Mouse (Mus musculus) neural tube, embryonic 15.5 days (tissue): ENCODE measurements around the gene Coil. TPM values are rescaled to one million over a fixed set of nuclear protein-coding genes. Genes with fewer than 3 reads are reported as not detected.

ENCODE experiments used
- ATAC-seq: fragments of 200-750 bp; cut with Nextera tagmentation; 2 replicates; pipeline ENCODE4 v1.8.0; 2017; ENCODE audit warnings: mild to moderate bottlenecking, moderate TSS enrichment, moderate library complexity; ENCODE audit not compliant: low FRiP score
- H3K27ac ChIP-seq: fragments of 300-500 bp; sonication (generic); replicated peaks from 2 replicates; pipeline ENCODE4 v1.5.1; 2015; ENCODE audit warnings: mild to moderate bottlenecking, inconsistent platforms
- H3K27me3 ChIP-seq: fragments of 300-500 bp; sonication (generic); replicated peaks from 2 replicates; pipeline ENCODE4 v1.6.1; 2015; ENCODE audit warnings: inconsistent platforms
- H3K36me3 ChIP-seq: fragments of 300-500 bp; sonication (generic); 2 replicates; pipeline ENCODE4 v1.6.1; 2015; ENCODE audit warnings: inconsistent platforms
- H3K4me1 ChIP-seq: fragments of 300-500 bp; sonication (generic); 2 replicates; pipeline ENCODE4 v1.6.1; 2015; ENCODE audit warnings: inconsistent platforms
- H3K4me2 ChIP-seq: fragments of 300-500 bp; sonication (generic); 2 replicates; pipeline ENCODE4 v1.6.1; 2015; ENCODE audit warnings: inconsistent platforms, mild to moderate bottlenecking, moderate library complexity
- H3K4me3 ChIP-seq: fragments of 300-500 bp; sonication (generic); replicated peaks from 2 replicates; pipeline ENCODE4 v1.5.1; 2015; ENCODE audit warnings: mild to moderate bottlenecking, inconsistent platforms
- H3K9ac ChIP-seq: fragments of 300-500 bp; sonication (generic); replicated peaks from 2 replicates; pipeline ENCODE4 v1.6.1; 2015; ENCODE audit warnings: mild to moderate bottlenecking, inconsistent platforms
- H3K9me3 ChIP-seq: fragments of 300-500 bp; sonication (generic); replicated peaks from 2 replicates; pipeline ENCODE4 v1.6.1; 2016; ENCODE audit warnings: inconsistent platforms
- WGBS: fragments of 180-500 bp; shearing (Covaris S2); methylation state at CpG from one replicate; pipeline ENCODE4 v1.1.7; 2015; ENCODE audit warnings: mixed read lengths; 5-methylcytosine and 5-hydroxymethylcytosine counted together
- polyA plus RNA-seq: library from polyadenylated mRNA; unstranded; fragments of >200 nt; fragmentation: Nextera tagmentation; extraction: Ambion mirVana; gene quantifications from 2 replicates; pipeline ENCODE4 v1.2.1, GENCODE M21; 2015

Gene Coil
- polyA plus RNA-seq, 1 experiment from 2014 or later: 28.5 TPM

GRCm38 (mm10) chr11:88949802-88950639 is 20.0 kb upstream of the Coil start:
- no peak for ATAC-seq
- no peak overlapping the region for H3K9ac ChIP-seq
- WGBS: 87% methylated on average over 8 of the region's 8 CpGs

DNA sequence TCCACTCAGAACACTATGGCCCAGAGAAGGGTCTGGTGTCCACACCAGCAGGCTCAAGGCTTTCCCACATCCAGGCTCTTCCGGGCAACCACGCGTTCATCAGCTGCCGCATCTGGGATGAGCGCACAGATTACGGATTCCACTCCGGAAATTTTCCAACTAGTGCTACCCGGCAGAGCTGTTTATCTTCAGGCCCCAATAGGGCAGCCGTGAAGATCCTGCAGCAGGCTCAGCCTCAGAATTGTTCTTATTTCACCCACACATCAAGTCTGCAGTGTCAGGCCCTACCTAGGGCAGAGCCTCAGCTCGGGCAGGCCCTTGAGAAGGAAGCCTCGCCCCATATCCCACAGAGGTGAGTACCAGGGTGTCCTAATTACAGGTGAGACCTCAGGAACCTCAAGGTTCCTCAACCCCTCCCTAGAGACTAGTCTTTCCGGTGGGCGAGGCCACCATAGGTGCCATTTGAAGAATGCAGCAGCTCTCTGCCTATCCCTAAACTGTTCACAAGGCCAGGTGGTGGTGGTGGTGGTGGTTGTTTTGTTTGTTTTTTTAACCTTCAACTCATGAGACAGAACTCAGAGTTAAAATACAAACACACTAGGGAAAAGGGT is 19.3 kb upstream of the Coil start:
- Histone ChIP-seq H3K4me1 (peaks cover 19% of the 10 kb centered on the region), H3K4me3 (no peak overlapping the region), H3K9ac (no peak overlapping the region), H3K36me3 (peaks cover 9% of the 10 kb centered on the region), H3K27ac (no peak overlapping the region), H3K4me2 (no peak overlapping the region), H3K9me3 (no peaks in the 10 kb centered on the region), H3K27me3 (no peaks in the 10 kb centered on the region)
- 92% methylated on average over 13 of the region's 13 CpGs for WGBS
- ATAC-seq: no peak

More at GRCm38 (mm10) chr11:88949802-88950639, 20.0 kb upstream of the Coil start:
- H3K4me3 ChIP-seq: no peak overlapping the region
- no peaks in the 10 kb centered on the region for H3K9me3 ChIP-seq
- peaks cover 13% of the 10 kb centered on the region for H3K4me1 ChIP-seq
- no peaks in the 10 kb centered on the region for H3K27me3 ChIP-seq
- H3K4me2 ChIP-seq: no peak overlapping the region
- H3K36me3 ChIP-seq: peaks cover 13% of the 10 kb centered on the region
- no peak overlapping the region for H3K27ac ChIP-seq

DNA sequence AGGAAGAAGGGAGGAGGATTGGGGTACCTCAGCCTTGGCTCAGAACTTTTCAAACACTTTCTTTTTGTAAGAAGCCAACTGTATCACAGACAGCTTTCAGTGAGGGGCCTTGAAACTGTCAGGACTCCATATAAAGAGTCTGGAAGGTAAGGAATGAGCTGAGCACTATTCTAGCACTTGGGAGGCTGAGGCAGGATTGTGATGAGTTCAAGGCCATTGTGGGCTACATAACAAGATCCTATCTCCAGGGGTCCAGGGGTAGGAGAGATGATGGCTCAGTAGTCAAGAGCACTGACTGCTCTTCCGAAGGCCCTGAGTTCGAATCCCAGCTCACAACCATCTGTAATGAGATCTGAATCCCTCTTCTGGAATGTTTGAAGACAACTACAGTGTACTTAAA is 18.5 kb upstream of the Coil start:
- no peaks in the 10 kb centered on the region for H3K9me3 ChIP-seq

GRCm38 (mm10) chr11:88952117-88952516 is 17.9 kb upstream of the Coil start:
- H3K4me1 ChIP-seq: peaks cover 20% of the 10 kb centered on the region
- no peak overlapping the region for H3K27ac ChIP-seq
- peaks cover 3% of the 10 kb centered on the region; the same call in 1 of the 2 replicates for H3K36me3 ChIP-seq
- H3K4me3 ChIP-seq: no peak overlapping the region
- no peak overlapping the region for H3K9ac ChIP-seq
- ATAC-seq: no peak
- WGBS: 96% methylated on average over 5 of the region's 5 CpGs
- H3K27me3 ChIP-seq: no peaks in the 10 kb centered on the region
- H3K9me3 ChIP-seq: no peaks in the 10 kb centered on the region
- no peak overlapping the region for H3K4me2 ChIP-seq

More for the DNA sequence above, 18.5 kb upstream of the Coil start:
- ATAC-seq: no peak
- no peak overlapping the region for H3K4me2 ChIP-seq
- no peak overlapping the region for H3K27ac ChIP-seq
- H3K36me3 ChIP-seq: peaks cover 9% of the 10 kb centered on the region
- peaks cover 20% of the 10 kb centered on the region for H3K4me1 ChIP-seq
- H3K4me3 ChIP-seq: no peak overlapping the region
- H3K27me3 ChIP-seq: no peaks in the 10 kb centered on the region
- no peak overlapping the region for H3K9ac ChIP-seq
- 97% methylated on average over 2 of the region's 2 CpGs for WGBS

GRCm38 (mm10) chr11:88953582-88953981 is 16.5 kb upstream of the Coil start:
- Histone ChIP-seq H3K9ac (no peak overlapping the region), H3K4me2 (peak overlapping the region; percentile 59), H3K9me3 (no peaks in the 10 kb centered on the region), H3K27me3 (no peaks in the 10 kb centered on the region), H3K4me3 (no peak overlapping the region), H3K27ac (no peak overlapping the region), H3K4me1 (peaks cover 20% of the 10 kb centered on the region), H3K36me3 (peaks cover 3% of the 10 kb centered on the region; the same call in 1 of the 2 replicates)
- 92% methylated on average over 3 of the region's 3 CpGs for WGBS
- ATAC-seq: no peak

DNA sequence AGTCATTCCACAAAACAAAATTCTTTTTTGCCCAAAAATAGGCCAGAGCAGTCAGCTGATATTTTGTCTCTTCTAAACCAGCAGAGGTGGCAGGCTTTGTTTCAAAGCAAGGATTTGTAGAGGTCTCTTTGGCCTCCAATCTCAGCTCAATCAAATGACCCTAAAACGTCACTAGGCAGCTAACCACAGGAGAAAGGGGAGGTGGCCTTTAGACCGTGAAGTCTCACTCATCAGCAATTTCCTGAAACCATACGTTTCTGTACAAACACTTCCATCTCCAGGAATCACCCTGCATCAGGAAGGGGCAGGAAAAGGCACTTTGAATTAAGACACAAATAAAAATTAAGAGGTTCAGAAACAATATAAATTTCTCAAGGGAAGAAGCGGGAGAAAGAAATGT is 15.2 kb upstream of the Coil start:
- Histone ChIP-seq H3K27me3 (no peaks in the 10 kb centered on the region), H3K36me3 (no peaks in the 10 kb centered on the region), H3K4me2 (peak overlapping the region; percentile 59), H3K4me1 (peaks cover 20% of the 10 kb centered on the region), H3K4me3 (peak overlapping the region; percentile 56), H3K27ac (peak overlapping the region; percentile 64), H3K9ac (peak overlapping the region; percentile 56), H3K9me3 (no peaks in the 10 kb centered on the region)
- ATAC-seq: peak; percentile 61; the same call in 1 of the 2 replicates
- WGBS: 4% methylated on average over 4 of the region's 4 CpGs

GRCm38 (mm10) chr11:88955217-88955969 is 14.7 kb upstream of the Coil start, which contains the start of gene Scpep1:
Gene Scpep1, minus strand, starts transcription at chr11:88955465.
- Histone ChIP-seq H3K4me1 (peaks cover 20% of the 10 kb centered on the region), H3K9ac (peak within 1 kb of the TSS; percentile 56), H3K4me3 (peak within 1 kb of the TSS; percentile 56), H3K4me2 (peak within 1 kb of the TSS; percentile 59), H3K27ac (peak within 1 kb of the TSS; percentile 64), H3K27me3 (no peaks in the 10 kb centered on the region), H3K9me3 (no peaks in the 10 kb centered on the region), H3K36me3 (no peaks in the 10 kb centered on the region)
- ATAC-seq: peak; percentile 96
- 4% methylated on average over 34 of the region's 34 CpGs for WGBS

DNA sequence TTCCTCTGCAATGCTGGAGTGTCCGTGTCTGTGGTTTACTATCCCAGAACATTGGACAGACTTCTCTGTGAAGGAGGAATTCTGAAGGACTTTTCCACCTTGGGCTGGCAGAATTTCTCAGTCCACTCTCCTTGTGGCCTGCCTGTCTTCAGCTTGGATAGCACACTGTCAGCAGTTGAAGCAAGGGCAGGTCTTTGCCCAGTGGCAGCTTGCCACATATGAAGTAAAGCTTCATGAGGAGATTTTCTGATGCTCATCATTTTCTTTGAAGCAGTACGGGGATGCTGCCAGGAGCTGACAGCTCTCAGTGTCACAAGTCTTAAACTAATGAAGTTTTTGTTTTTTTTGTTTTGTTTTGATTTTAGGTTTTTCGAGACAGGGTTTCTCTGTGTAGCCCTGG is 11.2 kb upstream of the Coil start:
- Histone ChIP-seq H3K36me3 (no peaks in the 10 kb centered on the region), H3K27ac (no peak overlapping the region), H3K4me2 (no peak overlapping the region), H3K27me3 (no peaks in the 10 kb centered on the region), H3K4me1 (peaks cover 15% of the 10 kb centered on the region), H3K9me3 (no peaks in the 10 kb centered on the region), H3K4me3 (no peak overlapping the region), H3K9ac (no peak overlapping the region)
- WGBS: 81% methylated on average over 3 of the region's 3 CpGs
- no peak for ATAC-seq

- Histone ChIP-seq H3K27me3 (0 out of 2 replicates have a peak, but pooled peaks cover 3% of the 10 kb centered on the region), H3K4me1 (no peaks in the 10 kb centered on the region), H3K4me3 (no peak within 1 kb of the TSS), H3K9me3 (no peaks in the 10 kb centered on the region), H3K27ac (no peak within 1 kb of the TSS), H3K9ac (no peak within 1 kb of the TSS), H3K4me2 (no peak within 1 kb of the TSS), H3K36me3 (no peaks in the 10 kb centered on the region)
- 77% methylated on average over 3 of the region's 3 CpGs for WGBS
- no peak for ATAC-seq
These were observed 3.1 kb upstream of the Coil start, which contains the start of gene Elobl for GRCm38 (mm10) chr11:88966881-88967361. Gene Elobl, minus strand, starts transcription at chr11:88966931.

DNA sequence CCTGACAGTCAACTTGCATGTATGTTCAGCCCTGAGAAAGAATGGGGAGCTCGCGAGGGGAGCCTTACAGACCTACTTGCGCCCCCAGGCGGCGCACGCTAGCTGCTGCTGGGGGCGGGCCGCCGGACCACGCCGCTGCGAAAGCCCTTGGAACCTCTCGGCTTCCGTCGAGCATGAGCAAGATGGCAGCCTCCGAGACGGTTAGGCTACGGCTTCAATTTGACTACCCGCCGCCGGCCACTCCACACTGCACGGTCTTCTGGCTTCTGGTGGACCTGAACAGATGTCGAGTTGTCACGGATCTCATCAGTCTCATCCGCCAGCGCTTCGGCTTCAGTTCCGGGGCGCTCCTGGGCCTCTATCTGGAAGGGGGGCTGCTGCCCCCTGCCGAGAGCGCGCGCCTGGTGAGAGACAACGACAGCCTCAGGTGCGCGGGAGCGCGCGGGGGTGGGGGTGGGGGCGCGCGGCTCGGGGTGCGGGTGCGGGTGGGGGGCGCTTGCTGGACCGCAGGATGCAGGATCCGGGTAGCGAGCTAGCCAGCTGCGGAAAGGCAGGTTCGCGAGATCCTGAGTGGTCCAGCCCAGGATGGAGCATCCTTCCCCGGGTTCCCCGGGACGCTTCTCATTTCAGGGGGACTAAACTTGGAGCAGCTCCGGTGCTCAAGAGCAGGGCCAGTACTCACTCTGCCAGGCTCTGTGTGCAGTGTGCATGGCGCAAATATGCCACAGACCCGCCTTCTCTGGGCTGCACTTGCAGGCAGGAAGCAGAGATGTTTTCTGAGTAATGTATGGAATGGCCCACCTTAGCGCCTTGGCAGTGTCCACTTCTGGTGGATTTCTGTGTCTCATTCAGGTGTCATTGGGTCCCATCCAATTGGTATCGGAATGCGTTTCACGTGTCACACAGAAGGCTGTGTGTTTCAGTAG is 4.0 kb downstream of the Coil start:
- WGBS: 2% methylated on average over 54 of the region's 62 CpGs
- H3K9me3 ChIP-seq: no peaks in the 10 kb centered on the region
- 0 out of 2 replicates have a peak, but pooled peaks cover 3% of the 10 kb centered on the region for H3K27me3 ChIP-seq
- H3K4me1 ChIP-seq: peaks cover 19% of the 10 kb centered on the region
- no peaks in the 10 kb centered on the region for H3K36me3 ChIP-seq
- H3K9ac ChIP-seq: peak overlapping the region; percentile 68
- H3K4me3 ChIP-seq: peak overlapping the region; percentile 72
- peak; percentile 86 for ATAC-seq
- H3K4me2 ChIP-seq: peak overlapping the region; percentile 69
- peak overlapping the region; percentile 95 for H3K27ac ChIP-seq
